Mouse (Mus musculus) kidney, postnatal 0 days (tissue): ENCODE measurements around the gene Gm9999. TPM values are rescaled to one million over a fixed set of nuclear protein-coding genes. Genes with fewer than 3 reads are reported as not detected.
A peak's percentile ranks its signal among the peaks of the same experiment; 100 is the strongest.

Experiments
- ATAC-seq: fragments of 200-750 bp; cut with Nextera tagmentation; replicated peaks from 2 replicates; pipeline ENCODE4 v1.8.0; 2017; ENCODE audit warnings: low read depth, moderate number of reproducible peaks, moderate TSS enrichment, moderate library complexity; ENCODE audit not compliant: low FRiP score
- DNase-seq: peaks from one replicate; pipeline ENCODE4 v3.0.0-alpha.2; 2016; ENCODE audit warnings: low spot score
- H3K27ac ChIP-seq: fragments of 300-500 bp; sonication (generic); 2 replicates; pipeline ENCODE4 v1.5.1; 2014; ENCODE audit warnings: mild to moderate bottlenecking
- H3K27me3 ChIP-seq: fragments of 300-500 bp; sonication (generic); 2 replicates; pipeline ENCODE4 v1.6.1; 2014; ENCODE audit warnings: low read length, mixed read lengths; ENCODE audit not compliant: insufficient read depth
- H3K36me3 ChIP-seq: fragments of 300-500 bp; sonication (generic); 2 replicates; pipeline ENCODE4 v1.6.1; 2014; ENCODE audit warnings: low read length, mixed read lengths; ENCODE audit not compliant: insufficient read depth
- H3K4me1 ChIP-seq: fragments of 300-500 bp; sonication (generic); replicated peaks from 2 replicates; pipeline ENCODE4 v1.6.1; 2014; ENCODE audit warnings: antibody characterized with exemption, low read length, mixed read lengths; ENCODE audit not compliant: insufficient read depth
- H3K4me2 ChIP-seq: fragments of 300-500 bp; sonication (generic); 2 replicates; pipeline ENCODE4 v1.6.1; 2014; ENCODE audit warnings: mild to moderate bottlenecking, low read length, moderate library complexity, mixed read lengths
- H3K4me3 ChIP-seq: fragments of 300-500 bp; sonication (generic); replicated peaks from 2 replicates; pipeline ENCODE4 v1.5.1; 2014; ENCODE audit warnings: low read depth, low read length
- H3K9ac ChIP-seq: fragments of 300-500 bp; sonication (generic); 2 replicates; pipeline ENCODE4 v1.6.1; 2014; ENCODE audit warnings: low read depth, low read length
- H3K9me3 ChIP-seq: fragments of 300-500 bp; sonication (generic); replicated peaks from 2 replicates; pipeline ENCODE4 v1.6.1; 2016; ENCODE audit warnings: low read length, inconsistent platforms, mixed read lengths
- CTCF ChIP-seq: IDR thresholded peaks from 2 replicates; pipeline ENCODE4 v1.5.1; 2016; ENCODE audit warnings: antibody characterized with exemption, low read depth, mild to moderate bottlenecking, moderate library complexity
- WGBS: fragments of 180-500 bp; shearing (Covaris S2); extraction: QIAGEN DNeasy Blood & Tissue Kit; methylation state at CpG from one replicate; pipeline ENCODE4 v1.1.7; 2014; 5-methylcytosine and 5-hydroxymethylcytosine counted together
- polyA plus RNA-seq: library from polyadenylated mRNA; unstranded; fragments of >200 nt; fragmentation: Nextera tagmentation; extraction: Ambion mirVana; gene quantifications from 2 replicates; pipeline ENCODE4 v1.2.1, GENCODE M21; 2015

Gene Gm9999
- polyA plus RNA-seq, 1 experiment from 2014 or later = not detected

GRCm38 (mm10) chr7:47030517-47031193 is 47.3 kb downstream of the Gm9999 start:
- no peaks in the 10 kb centered on the region for H3K4me1 ChIP-seq
- DNase-seq = no peak
- 69% methylated on average over 9 of the region's 9 CpGs for WGBS
- TF ChIP-seq CTCF = no peak
- H3K36me3 ChIP-seq = no peaks in the 10 kb centered on the region
- no peaks in the 10 kb centered on the region for H3K27me3 ChIP-seq
- no peaks in the 10 kb centered on the region for H3K9me3 ChIP-seq
- H3K4me3 ChIP-seq = no peak overlapping the region
- no peak overlapping the region for H3K27ac ChIP-seq
- H3K9ac ChIP-seq = no peak overlapping the region
- H3K4me2 ChIP-seq = no peak overlapping the region
- ATAC-seq = no peak; the same call in 1 of the 2 replicates

- H3K4me2 ChIP-seq = no peak overlapping the region
- no peaks in the 10 kb centered on the region for H3K27me3 ChIP-seq
- ATAC-seq (no peak), DNase-seq (no peak)
- WGBS = 70% methylated on average over 4 of the region's 4 CpGs
- no peak overlapping the region; the same call in 1 of the 2 replicates for H3K27ac ChIP-seq
- H3K4me3 ChIP-seq = no peak overlapping the region
- no peak for TF ChIP-seq CTCF
- H3K4me1 ChIP-seq = no peaks in the 10 kb centered on the region
- no peaks in the 10 kb centered on the region for H3K36me3 ChIP-seq
- H3K9me3 ChIP-seq = no peaks in the 10 kb centered on the region
- H3K9ac ChIP-seq = no peak overlapping the region
These were observed 48.0 kb downstream of the Gm9999 start for GRCm38 (mm10) chr7:47031371-47031770.

- Histone ChIP-seq H3K9ac (no peak overlapping the region), H3K36me3 (no peaks in the 10 kb centered on the region), H3K4me2 (no peak overlapping the region), H3K4me3 (no peak overlapping the region), H3K27me3 (no peaks in the 10 kb centered on the region), H3K27ac (no peak overlapping the region), H3K4me1 (no peaks in the 10 kb centered on the region), H3K9me3 (no peaks in the 10 kb centered on the region)
- 0 out of 2 replicates have a peak, but pooled peaks have one; percentile 43 for ATAC-seq
- peak; percentile 50 for DNase-seq
- 64% methylated on average over 4 of the region's 4 CpGs for WGBS
- no peak for TF ChIP-seq CTCF
These were observed 51.5 kb downstream of the Gm9999 start for GRCm38 (mm10) chr7:47034785-47035384.

GRCm38 (mm10) chr7:47035426-47035825 is 52.0 kb downstream of the Gm9999 start:
- Histone ChIP-seq H3K9me3 (no peaks in the 10 kb centered on the region), H3K36me3 (no peaks in the 10 kb centered on the region), H3K4me1 (no peaks in the 10 kb centered on the region), H3K27ac (no peak overlapping the region), H3K4me2 (no peak overlapping the region), H3K9ac (no peak overlapping the region), H3K4me3 (no peak overlapping the region), H3K27me3 (no peaks in the 10 kb centered on the region)
- ATAC-seq = no peak
- no peak for DNase-seq
- 62% methylated on average over 8 of the region's 8 CpGs for WGBS
- no peak for TF ChIP-seq CTCF

Other genes with a start within 250 kb of the Gm9999 start
- 2.1 and 3.7 TPM in 2 replicates for gene Saa1, start 240.6 kb upstream of the Gm9999 start, polyA plus RNA-seq
- gene Saa2, start 231.8 kb upstream of the Gm9999 start, polyA plus RNA-seq = 0.28 and 0.50 TPM in 2 replicates
- 18.0 and 19.0 TPM in 2 replicates for gene Hps5, start 187.5 kb upstream of the Gm9999 start, polyA plus RNA-seq
- 39.1 and 43.6 TPM in 2 replicates for gene Gtf2h1, start 187.5 kb upstream of the Gm9999 start, polyA plus RNA-seq
- 890 and 943 TPM in 2 replicates for gene Ldha, start 142.1 kb upstream of the Gm9999 start, polyA plus RNA-seq
- not detected in 2 replicates for gene Ldhc, start 122.4 kb upstream of the Gm9999 start, polyA plus RNA-seq
- gene Tsg101, start 63.6 kb upstream of the Gm9999 start, polyA plus RNA-seq = 169 and 171 TPM in 2 replicates
- 7.2 and 8.0 TPM in 2 replicates for gene Uevld, start 25.1 kb upstream of the Gm9999 start, polyA plus RNA-seq
- 13.7 and 15.9 TPM in 2 replicates for gene Spty2d1, start 24.8 kb downstream of the Gm9999 start, polyA plus RNA-seq
- 42.1 and 43.6 TPM in 2 replicates for gene Tmem86a, start 67.0 kb downstream of the Gm9999 start, polyA plus RNA-seq
- gene Ptpn5, start 150.1 kb downstream of the Gm9999 start, polyA plus RNA-seq = 0.51 and 0.62 TPM in 2 replicates
- gene Mrgpra6, start 221.3 kb downstream of the Gm9999 start, polyA plus RNA-seq = not detected in 2 replicates